Mouse (Mus musculus) lung, postnatal 25 days (tissue): ENCODE data around the gene Rchy1.
"Not testable (repeated sequence)": the region's sequence is repeated elsewhere in the genome, so short reads cannot be mapped to it uniquely, and the experiment has no call there.

ENCODE experiments used
- DNase-seq: peaks from one replicate; pipeline ENCODE4 v3.0.0; 2022; ENCODE audit warnings: low spot score

Gene Rchy1

GRCm38 (mm10) chr5:91959986-91960385, 2.9 kb downstream of the Rchy1 start:
- DNase-seq = no peak

GRCm38 (mm10) chr5:91959096-91959495, 3.8 kb downstream of the Rchy1 start:
- no peak for DNase-seq

- no peak for DNase-seq
Measured at GRCm38 (mm10) chr5:91956991-91957760, 5.7 kb downstream of the Rchy1 start.

DNA sequence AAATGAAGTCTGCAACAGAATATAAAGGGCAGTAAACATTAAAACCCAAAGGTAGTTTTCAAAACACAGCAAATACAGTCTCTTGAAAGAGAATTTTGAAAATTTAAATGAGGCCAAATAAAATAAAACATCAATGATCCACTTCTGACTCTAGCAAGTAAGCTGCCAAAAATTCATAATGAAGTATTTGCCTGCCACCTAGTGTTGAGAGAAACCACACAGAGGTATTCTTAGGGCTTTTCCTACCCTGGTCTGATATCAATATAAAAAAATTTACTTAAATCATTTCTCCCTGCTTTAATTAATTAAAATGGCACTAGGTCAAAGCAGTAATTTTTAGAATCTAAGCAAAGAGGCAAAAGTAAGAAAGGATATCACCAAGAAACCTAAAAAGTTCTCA, 11.5 kb downstream of the Rchy1 start:
- DNase-seq = no peak

GRCm38 (mm10) chr5:91949441-91949840, 13.4 kb downstream of the Rchy1 start:
- no peak for DNase-seq

DNA sequence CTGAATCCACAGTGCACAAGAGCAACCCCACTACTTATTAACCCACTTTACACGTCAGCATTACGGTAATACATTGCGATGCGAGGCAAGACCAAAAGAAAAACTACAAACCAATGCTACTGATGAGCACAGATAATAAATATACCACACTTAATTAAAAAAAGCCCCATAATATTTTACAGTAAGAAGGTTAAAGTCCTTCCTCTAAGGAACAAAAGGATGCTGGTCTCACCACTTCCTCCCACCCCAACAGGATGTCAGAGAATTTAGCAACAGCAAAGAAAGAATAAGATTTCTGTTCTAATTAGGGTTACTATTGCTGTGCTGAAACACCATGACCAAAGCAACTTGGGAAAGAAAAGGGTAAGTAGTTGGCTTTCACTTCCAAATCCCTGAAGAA, 15.9 kb downstream of the Rchy1 start:
- DNase-seq = no peak

GRCm38 (mm10) chr5:91945609-91946008, 17.3 kb downstream of the Rchy1 start:
- not testable (repeated sequence) for DNase-seq

DNA sequence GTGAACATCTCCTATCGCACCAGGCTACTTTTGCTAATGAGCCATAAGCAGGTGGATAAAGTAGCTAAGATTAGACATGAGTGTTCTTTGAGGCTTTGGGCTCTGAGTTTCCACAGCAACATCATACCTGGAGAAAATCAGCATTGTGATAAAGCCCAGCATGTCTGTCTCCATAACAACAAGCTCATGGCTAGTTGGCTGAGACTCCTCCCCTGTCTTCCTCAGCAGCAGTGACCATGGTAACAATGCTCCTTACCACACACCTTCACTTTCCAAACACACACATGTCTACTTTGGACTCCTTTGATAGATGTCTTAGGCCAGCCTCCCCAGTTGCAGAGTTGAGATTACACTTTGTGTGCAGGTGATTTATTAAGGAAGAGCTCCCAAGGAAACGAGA, 49.6 kb downstream of the Rchy1 start:
- DNase-seq = no peak

DNA sequence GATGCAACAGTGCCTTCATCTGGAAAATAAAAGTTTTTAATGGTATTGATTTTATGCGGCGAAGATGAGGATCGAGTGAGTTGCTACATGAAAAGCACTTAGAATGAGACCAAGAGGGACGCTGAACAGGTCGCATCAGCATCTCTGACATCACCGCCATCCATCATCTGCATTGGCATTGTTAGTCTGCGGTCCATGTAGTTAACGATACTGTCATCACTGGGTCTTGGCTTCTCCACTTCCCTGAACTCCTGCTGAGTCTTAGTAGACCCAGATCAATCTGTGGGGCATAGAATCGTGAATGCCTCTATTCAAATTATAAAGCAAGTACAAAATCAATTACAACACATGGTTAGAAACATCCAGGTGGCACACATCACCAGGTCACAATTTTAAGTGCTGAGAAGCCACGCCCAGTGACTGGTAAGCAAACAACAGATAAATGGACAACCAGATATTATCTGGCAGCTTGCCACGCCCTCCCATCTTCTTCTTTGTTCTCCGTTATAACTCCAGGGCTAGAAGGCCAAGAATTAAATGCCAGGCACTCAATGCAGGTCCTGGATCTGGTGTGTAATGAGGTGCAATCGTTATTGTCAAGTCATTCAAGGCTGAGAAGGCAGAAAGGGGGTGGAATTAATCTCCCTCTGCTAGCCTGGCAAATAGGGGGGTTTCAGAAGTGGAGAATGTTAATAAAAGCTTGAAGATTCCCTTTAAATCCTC, 51.3 kb downstream of the Rchy1 start:
- no peak for DNase-seq

- DNase-seq = no peak
Measured at GRCm38 (mm10) chr5:91910616-91911015, 52.3 kb downstream of the Rchy1 start.

GRCm38 (mm10) chr5:91909010-91909620, 53.8 kb downstream of the Rchy1 start:
- no peak for DNase-seq
